Mouse (Mus musculus) c-Kit-positive CD71-positive TER-119-negative erythroid progenitor cells, embryonic 14.5 days (primary cell): ENCODE results near the gene Itga2b.

Experiments used
- DNase-seq: peaks from one replicate; pipeline ENCODE4 v3.0.0-alpha.2; 2013; ENCODE audit warnings: low read depth

The Itga2b gene

GRCm38 (mm10) chr11:102469648-102470357 is at the start of gene Itga2b:
Gene Itga2b (minus strand): TSS chr11:102470122.
- peak; percentile 39 for DNase-seq

- no peak for DNase-seq
These were observed 45.0 kb upstream of the Itga2b start for GRCm38 (mm10) chr11:102514793-102515424.

GRCm38 (mm10) chr11:102510226-102510625 is 40.3 kb upstream of the Itga2b start:
- DNase-seq: no peak

GRCm38 (mm10) chr11:102496732-102497131 is 26.8 kb upstream of the Itga2b start:
- no peak for DNase-seq

- no peak for DNase-seq
These were observed 26.3 kb upstream of the Itga2b start for GRCm38 (mm10) chr11:102496206-102496605.

GRCm38 (mm10) chr11:102495742-102496141 is 25.8 kb upstream of the Itga2b start:
- no peak for DNase-seq

- no peak for DNase-seq
These were observed 25.2 kb upstream of the Itga2b start for GRCm38 (mm10) chr11:102495114-102495513.

- no peak for DNase-seq
These were observed 24.2 kb upstream of the Itga2b start for GRCm38 (mm10) chr11:102494063-102494650.

- DNase-seq: no peak
These were observed 23.3 kb upstream of the Itga2b start for GRCm38 (mm10) chr11:102493241-102493640.

- DNase-seq: no peak
These were observed 18.0 kb upstream of the Itga2b start for GRCm38 (mm10) chr11:102487901-102488300.

- DNase-seq: peak; percentile 60
These were observed 16.9 kb upstream of the Itga2b start for GRCm38 (mm10) chr11:102486733-102487386.

GRCm38 (mm10) chr11:102481779-102482178 is 11.9 kb upstream of the Itga2b start:
- DNase-seq: no peak

GRCm38 (mm10) chr11:102480897-102481296 is 11.0 kb upstream of the Itga2b start:
- no peak for DNase-seq

- no peak for DNase-seq
These were observed 10.2 kb upstream of the Itga2b start for GRCm38 (mm10) chr11:102480111-102480510.

- no peak for DNase-seq
These were observed 9.7 kb upstream of the Itga2b start for GRCm38 (mm10) chr11:102479581-102479980.

GRCm38 (mm10) chr11:102478671-102479070 is 8.7 kb upstream of the Itga2b start:
- DNase-seq: no peak

GRCm38 (mm10) chr11:102475027-102475426 is 5.1 kb upstream of the Itga2b start:
- DNase-seq: no peak

- peak; percentile 88 for DNase-seq
These were observed 2.8 kb downstream of the Itga2b start for GRCm38 (mm10) chr11:102467041-102467631.

- no peak for DNase-seq
These were observed 4.0 kb downstream of the Itga2b start for GRCm38 (mm10) chr11:102465713-102466436.

GRCm38 (mm10) chr11:102464901-102465300 is 5.0 kb downstream of the Itga2b start:
- DNase-seq: no peak

- DNase-seq: no peak
These were observed 8.2 kb downstream of the Itga2b start for GRCm38 (mm10) chr11:102461764-102462163.

- no peak for DNase-seq
These were observed 9.4 kb downstream of the Itga2b start for GRCm38 (mm10) chr11:102460541-102460940.
